Comparison of ENCODE assay signal across 10 mouse cellular contexts in the genomic region with DNA sequence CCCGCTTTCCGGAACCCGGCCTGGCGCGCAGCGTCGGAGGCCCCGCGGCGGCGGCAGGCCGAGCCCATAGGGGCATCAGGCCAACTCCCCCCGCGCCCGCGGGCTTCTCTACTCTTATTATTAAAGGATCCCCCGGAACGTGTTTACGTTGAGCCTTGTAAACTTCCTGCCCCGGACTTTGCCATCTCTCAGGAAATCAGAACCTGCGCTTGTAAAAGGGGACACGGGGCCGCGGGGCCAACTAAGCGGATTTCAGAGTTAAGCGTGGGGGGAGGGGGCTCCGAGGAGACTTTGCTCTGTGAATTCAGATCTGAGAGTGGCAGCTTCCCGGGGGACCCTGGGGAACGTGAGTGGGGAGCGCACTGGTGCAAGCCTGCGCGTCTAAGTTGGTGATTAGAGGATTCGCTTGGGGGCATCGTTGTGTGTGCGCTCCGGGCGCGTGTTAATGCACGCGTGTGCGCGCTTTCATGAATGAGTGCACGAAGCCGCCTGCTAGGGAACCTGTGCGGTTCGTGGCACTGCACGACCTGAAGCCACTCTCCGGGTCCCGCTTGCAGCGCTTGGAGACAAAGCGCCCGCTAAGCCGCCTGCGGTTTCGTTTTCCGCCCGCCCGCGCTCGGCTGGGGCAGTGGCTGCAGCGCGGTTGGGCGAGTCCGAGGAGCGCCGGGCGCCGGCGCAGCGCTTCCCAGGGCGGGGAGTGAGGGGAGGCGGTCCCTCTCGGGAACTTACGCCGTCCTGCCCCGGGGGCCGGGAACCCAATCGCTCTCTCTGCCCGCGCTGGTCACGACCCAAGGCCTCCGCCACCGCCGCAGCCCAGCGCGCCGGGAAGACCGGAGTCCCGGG. TPM values are rescaled to one million over a fixed set of nuclear protein-coding genes. Genes with fewer than 3 reads are reported as not detected.
A peak's percentile ranks its signal among the peaks of the same experiment; 100 is the strongest.
DNase-seq lines count a peak whose midpoint lies in the region; ATAC-seq and TF ChIP-seq lines count a peak whose summit lies in the region.
"Had no signal": no experiment of that assay in that cellular context is flagged by ENCODE, and none has a peak within 500 bp of the region (broad histone marks: within the 10 kb centered on the region; RNA-seq: fewer than 3 reads in every experiment).

No protein-coding gene starts in this region.

- no peak overlapping the region; the same call in 1 of the 2 replicates for H3K27ac ChIP-seq in embryonic fibroblast, embryonic 13.5 days (ENCODE audit: insufficient read depth, low read length)
- no peak overlapping the region; the same call in 1 of the 2 replicates for H3K27ac ChIP-seq in heart, embryonic 16.5 days (ENCODE audit: low read length)
- H3K27ac ChIP-seq in midbrain, embryonic 11.5 days (ENCODE audit: low read depth, low read length) = no peak overlapping the region

- no peaks in the 10 kb centered on the region for H3K9me3 ChIP-seq in heart, embryonic 16.5 days (replicated peaks; ENCODE audit: control insufficient read depth, low read length)
- H3K9me3 ChIP-seq in midbrain, embryonic 11.5 days (ENCODE audit: control insufficient read depth, low read length) = no peaks in the 10 kb centered on the region

- WGBS in heart, embryonic 16.5 days = under 1% methylated on average over 84 of the region's 89 CpGs
- WGBS in midbrain, embryonic 11.5 days = under 1% methylated on average over 88 of the region's 89 CpGs

- peaks cover 94% of the 10 kb centered on the region for H3K27me3 ChIP-seq in heart, embryonic 16.5 days (ENCODE audit: control insufficient read depth, insufficient read depth, low read length)
- peaks cover 98% of the 10 kb centered on the region for H3K27me3 ChIP-seq in midbrain, embryonic 11.5 days (ENCODE audit: control insufficient read depth, insufficient read depth, low read length)

- H3K4me3 ChIP-seq in embryonic fibroblast, embryonic 13.5 days (ENCODE audit: insufficient read depth, low read length) = peak overlapping the region; percentile 79
- H3K4me3 ChIP-seq in heart, embryonic 16.5 days (ENCODE audit: low read length) = peak overlapping the region; percentile 63
- H3K4me3 ChIP-seq in midbrain, embryonic 11.5 days (ENCODE audit: low read depth, low read length) = peak overlapping the region; percentile 38

- H3K4me1 ChIP-seq in embryonic fibroblast, embryonic 13.5 days (ENCODE audit: control insufficient read depth, insufficient read depth, low read length) = no peaks in the 10 kb centered on the region
- peaks cover 9% of the 10 kb centered on the region for H3K4me1 ChIP-seq in heart, embryonic 16.5 days (ENCODE audit: control insufficient read depth, insufficient read depth, low read length)
- H3K4me1 ChIP-seq in midbrain, embryonic 11.5 days (ENCODE audit: control insufficient read depth, insufficient read depth, low read length) = peaks cover 23% of the 10 kb centered on the region

- no peaks in the 10 kb centered on the region for H3K36me3 ChIP-seq in heart, embryonic 16.5 days (ENCODE audit: control insufficient read depth, insufficient read depth)
- no peaks in the 10 kb centered on the region for H3K36me3 ChIP-seq in midbrain, embryonic 11.5 days (ENCODE audit: control insufficient read depth, insufficient read depth, low read length)

- H3K4me2 ChIP-seq in heart, embryonic 16.5 days (ENCODE audit: low read depth, low read length) = peak overlapping the region; percentile 91
- peak overlapping the region; percentile 74 for H3K4me2 ChIP-seq in midbrain, embryonic 11.5 days

- no peak for TF ChIP-seq CTCF in embryonic fibroblast, embryonic 13.5 days (IDR thresholded peaks at IDR 0.05; ENCODE audit: borderline replicate concordance, insufficient read depth, low read length)

- intact Hi-C loops in left cerebral cortex, postnatal 25 days (cut with DNase I) = no loop called here

- peak; percentile 25 to 31 for DNase-seq in left cerebral cortex, adult 18-20 months (ENCODE audit: low spot score in 2 of 2)
- no peak for DNase-seq in left cerebral cortex, postnatal 25 days (ENCODE audit: low spot score in 2 of 2)
- peak; percentile 71 to 80 for DNase-seq in kidney, postnatal 36 days
- DNase-seq in midbrain, embryonic 11.5 days (ENCODE audit: low spot score, missing footprints) = peak; percentile 97
- DNase-seq in urinary bladder, postnatal 14 days (ENCODE audit: low spot score) = peak; percentile 77
- no peak for DNase-seq in cerebellum, postnatal 4 days (ENCODE audit: low spot score in 2 of 2)

- peak overlapping the region; percentile 53 for H3K9ac ChIP-seq in heart, embryonic 16.5 days (ENCODE audit: low read length)
- H3K9ac ChIP-seq in midbrain, embryonic 11.5 days (ENCODE audit: low read length) = peak overlapping the region; percentile 24

- TF ChIP-seq POLR2A in embryonic fibroblast, embryonic 13.5 days (IDR thresholded peaks at IDR 0.05; ENCODE audit: low read depth, low read length) = no peak

- peak; percentile 85 for ATAC-seq in heart, embryonic 16.5 days (replicated peaks; ENCODE audit: extremely low read depth, insufficient read depth, low FRiP score)
- ATAC-seq in midbrain, embryonic 11.5 days (ENCODE audit: low FRiP score) = peak; percentile 54

RNA-seq across cellular contexts. Expression of a gene that starts 0.9 kb away (rescaled TPM):
- total RNA-seq in left cerebral cortex, adult 18-20 months (2021) = under 1 TPM; 0.67 to 0.98 TPM
- 1 to 10 TPM in 1 of 2 experiments, under 1 TPM in 1; 0.87 to 1.1 TPM for total RNA-seq in left cerebral cortex, postnatal 25 days (2021)
- polyA plus RNA-seq in embryonic fibroblast, embryonic 13.5 days (2011; ENCODE audit: insufficient read length, low read depth, missing spikeins) = 6.9 TPM in 2 replicates
- 1.9 and 8.9 TPM in 2 replicates for polyA plus RNA-seq in heart, embryonic 16.5 days (2015; fragmentation: Nextera tagmentation; extraction: Ambion mirVana)
- polyA plus RNA-seq in midbrain, embryonic 11.5 days (2014; fragmentation: Nextera tagmentation; extraction: Ambion mirVana) = 0.17 and 0.20 TPM in 2 replicates
- total RNA-seq: CH12.LX; neutrophil, adult 5-6 weeks had no signal

RNA-seq across cellular contexts. Expression of a gene that starts 24.9 kb away (rescaled TPM):
- 10 to 100 TPM; 37.1 to 43.3 TPM for total RNA-seq in left cerebral cortex, adult 18-20 months (2021)
- total RNA-seq in left cerebral cortex, postnatal 25 days (2021) = 10 to 100 TPM; 38.3 to 40.7 TPM
- polyA plus RNA-seq in embryonic fibroblast, embryonic 13.5 days (2011; ENCODE audit: insufficient read length, low read depth, missing spikeins) = 58.3 and 63.3 TPM in 2 replicates
- polyA plus RNA-seq in heart, embryonic 16.5 days (2015; fragmentation: Nextera tagmentation; extraction: Ambion mirVana) = 32.1 and 32.3 TPM in 2 replicates
- polyA plus RNA-seq in midbrain, embryonic 11.5 days (2014; fragmentation: Nextera tagmentation; extraction: Ambion mirVana) = 47.4 and 50.4 TPM in 2 replicates

RNA-seq across cellular contexts. Expression of a gene that starts 32.7 kb away (rescaled TPM):
- total RNA-seq in left cerebral cortex, adult 18-20 months (2021) = 1 to 10 TPM; 2.3 to 2.6 TPM
- total RNA-seq in left cerebral cortex, postnatal 25 days (2021) = 1 to 10 TPM; 1.8 to 2.1 TPM
- 14.6 and 18.1 TPM in 2 replicates for polyA plus RNA-seq in embryonic fibroblast, embryonic 13.5 days (2011; ENCODE audit: insufficient read length, low read depth, missing spikeins)
- polyA plus RNA-seq in heart, embryonic 16.5 days (2015; fragmentation: Nextera tagmentation; extraction: Ambion mirVana) = 3.5 and 4.4 TPM in 2 replicates
- polyA plus RNA-seq in midbrain, embryonic 11.5 days (2014; fragmentation: Nextera tagmentation; extraction: Ambion mirVana) = 7.0 and 7.1 TPM in 2 replicates
- total RNA-seq: CH12.LX; neutrophil, adult 5-6 weeks had no signal

RNA-seq across cellular contexts. Expression of a gene that starts 44.4 kb away (rescaled TPM):
- under 1 TPM in 1 of 2 experiments, not detected in 1; 0.16 TPM for total RNA-seq in left cerebral cortex, adult 18-20 months (2021)
- total RNA-seq in left cerebral cortex, postnatal 25 days (2021) = under 1 TPM; 0.16 to 0.30 TPM
- polyA plus RNA-seq in embryonic fibroblast, embryonic 13.5 days (2011; ENCODE audit: insufficient read length, low read depth, missing spikeins) = 1.1 and 2.0 TPM in 2 replicates
- 0.49 and 0.62 TPM in 2 replicates for polyA plus RNA-seq in heart, embryonic 16.5 days (2015; fragmentation: Nextera tagmentation; extraction: Ambion mirVana)
- polyA plus RNA-seq in midbrain, embryonic 11.5 days (2014; fragmentation: Nextera tagmentation; extraction: Ambion mirVana) = 0.46 and 0.79 TPM in 2 replicates
- total RNA-seq: neutrophil, adult 5-6 weeks had no signal

Comparison
In these comparisons a context has a peak if more than half of its experiments do, and no peak if none do; other contexts are left out.
1. DNase-seq: peak in left cerebral cortex, adult 18-20 months (2 of 2), kidney, postnatal 36 days (2 of 2), midbrain, embryonic 11.5 days (single experiment) and urinary bladder, postnatal 14 days (single experiment); none in left cerebral cortex, postnatal 25 days (0 of 2) and cerebellum, postnatal 4 days (0 of 2).
2. Peak in every context shown above with its lines, with median percentiles within 50 percentile points of each other: H3K4me3 ChIP-seq.